Mouse (Mus musculus) adipose tissue, adult 10 weeks (tissue): Measurements from ENCODE around the gene Ddi1. TPM values are rescaled to one million over a fixed set of nuclear protein-coding genes. Genes with fewer than 3 reads are reported as not detected.

Source experiments
- polyA plus RNA-seq: library from polyadenylated mRNA; stranded (reverse); fragments of 350-450 nt; fragmentation: Illumina TruSeq; extraction: RNeasy Lipid Tissue Mini Kit (QIAGEN cat#74804); gene quantifications from one replicate; pipeline ENCODE4 v1.2.3, GENCODE M21; 2014; ENCODE audit warnings: low read depth, low replicate concordance

The Ddi1 gene
- polyA plus RNA-seq = 0.97 TPM

GRCm38 (mm10) chr9:6269796-6270280 is at the start of gene Ddi1:
Ddi1 (minus strand) TSS chr9:6269846.

Other genes with a start within 250 kb of the Ddi1 start
- gene Pdgfd, start 101.3 kb downstream of the Ddi1 start, polyA plus RNA-seq = 13.6 TPM